Mouse (Mus musculus): ENCODE measurements at regions not wholly inside any gene's neighbourhood (a gene's known extent, or its start where the extent isn't known, plus 50 kb on each side); places are given as distances from the start of the nearest gene placed in this dataset.
A peak's percentile ranks its signal among the peaks of the same experiment; 100 is the strongest.

DNA sequence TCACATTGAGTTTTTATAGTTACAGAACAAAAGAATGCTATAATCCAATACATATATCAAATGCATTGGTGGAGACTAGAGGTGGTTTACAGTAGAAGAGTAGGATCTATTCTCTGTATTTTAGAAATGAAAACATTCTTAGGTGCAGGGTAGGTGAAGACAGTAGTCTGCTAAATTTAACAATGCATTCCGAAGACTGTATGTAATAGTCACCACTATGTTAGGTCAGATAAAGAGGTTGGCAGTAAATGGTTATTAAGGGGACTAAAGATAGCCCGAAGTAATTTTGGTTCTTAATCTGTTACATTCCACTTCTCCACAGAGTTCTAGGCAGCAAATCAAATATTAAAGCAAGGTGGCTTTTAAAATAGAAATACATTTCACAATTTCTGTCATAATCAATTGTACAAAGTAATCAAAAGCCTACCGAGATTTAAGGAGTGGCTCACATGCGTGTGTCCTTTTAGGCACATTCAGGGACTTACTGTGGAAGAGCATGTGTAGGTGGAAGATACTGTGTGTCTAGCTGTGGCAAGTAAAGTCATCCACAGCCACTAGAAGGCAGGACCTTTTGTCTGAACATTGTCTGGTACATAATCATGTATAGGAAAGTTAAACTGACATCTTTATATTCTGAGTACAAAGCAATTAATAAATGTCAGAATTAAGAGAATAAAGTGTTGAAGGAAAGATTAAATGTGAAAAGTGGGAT, 288.4 kb downstream of the Btg1 start:
- no peaks in the 10 kb centered on the region for H3K4me1 ChIP-seq
- no peak overlapping the region for H3K27ac ChIP-seq
- H3K4me2 ChIP-seq: no peak overlapping the region
- no peaks in the 10 kb centered on the region for H3K36me3 ChIP-seq (ENCODE audit: poor library complexity, severe bottlenecking)
- H3K4me3 ChIP-seq: no peak overlapping the region
- no peak overlapping the region for H3K9ac ChIP-seq
- 96% methylated on average over 4 of the region's 4 CpGs for WGBS
- H3K9me3 ChIP-seq (replicated peaks): no peaks in the 10 kb centered on the region
- ATAC-seq: no peak
- H3K27me3 ChIP-seq: no peaks in the 10 kb centered on the region

GRCm38 (mm10) chr10:96909661-96910315, 293.0 kb downstream of the Btg1 start:
- Histone ChIP-seq H3K4me2 (no peak overlapping the region), H3K27me3 (no peaks in the 10 kb centered on the region), H3K9me3 (replicated peaks) (peaks cover 12% of the 10 kb centered on the region), H3K36me3 (ENCODE audit: poor library complexity, severe bottlenecking) (no peaks in the 10 kb centered on the region), H3K27ac (no peak overlapping the region), H3K4me1 (no peaks in the 10 kb centered on the region), H3K4me3 (no peak overlapping the region), H3K9ac (no peak overlapping the region)
- no peak for ATAC-seq
- WGBS: 83% methylated on average over 1 of the region's 1 CpGs

DNA sequence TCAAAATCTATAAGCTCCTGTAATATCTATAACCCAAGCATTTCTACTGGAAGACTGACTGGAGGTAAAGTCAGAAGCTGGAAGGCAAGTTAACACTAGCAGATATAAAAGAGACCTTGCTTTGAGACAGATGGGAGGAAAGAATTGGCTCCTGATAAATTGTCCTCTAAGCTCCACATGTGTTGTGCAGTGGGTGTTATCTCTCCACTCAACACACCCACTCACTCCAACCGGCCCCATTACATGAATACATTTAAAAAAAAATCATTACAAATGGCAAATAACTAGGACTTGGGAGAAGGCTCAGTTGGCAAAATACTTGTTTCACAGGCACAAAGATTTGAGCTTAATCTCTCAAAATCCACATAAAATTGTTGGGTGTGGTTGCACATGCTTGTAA, 304.4 kb downstream of the Btg1 start:
- H3K9ac ChIP-seq: no peak overlapping the region
- no peaks in the 10 kb centered on the region for H3K27me3 ChIP-seq

GRCm38 (mm10) chr10:96924266-96924672, 307.5 kb downstream of the Btg1 start:
- Histone ChIP-seq H3K4me1 (no peaks in the 10 kb centered on the region), H3K9me3 (replicated peaks) (0 out of 2 replicates have a peak, but pooled peaks cover under 1% of the 10 kb centered on the region), H3K27me3 (no peaks in the 10 kb centered on the region), H3K4me2 (no peak overlapping the region), H3K9ac (no peak overlapping the region), H3K27ac (no peak overlapping the region), H3K4me3 (no peak overlapping the region), H3K36me3 (ENCODE audit: poor library complexity, severe bottlenecking) (no peaks in the 10 kb centered on the region)
- WGBS: 85% methylated on average over 2 of the region's 2 CpGs
- ATAC-seq: no peak

More for the DNA sequence above, 304.4 kb downstream of the Btg1 start:
- 94% methylated on average over 1 of the region's 1 CpGs for WGBS
- Histone ChIP-seq H3K4me2 (no peak overlapping the region), H3K27ac (no peak overlapping the region), H3K4me1 (no peaks in the 10 kb centered on the region), H3K4me3 (no peak overlapping the region), H3K9me3 (replicated peaks) (peaks cover 22% of the 10 kb centered on the region), H3K36me3 (ENCODE audit: poor library complexity, severe bottlenecking) (no peaks in the 10 kb centered on the region)
- ATAC-seq: no peak

- no peaks in the 10 kb centered on the region for H3K4me1 ChIP-seq
- no peaks in the 10 kb centered on the region for H3K36me3 ChIP-seq (ENCODE audit: poor library complexity, severe bottlenecking)
- H3K27ac ChIP-seq: no peak overlapping the region
- no peak overlapping the region for H3K4me2 ChIP-seq
- ATAC-seq: no peak
- H3K27me3 ChIP-seq: no peaks in the 10 kb centered on the region
- H3K9me3 ChIP-seq (replicated peaks): no peaks in the 10 kb centered on the region
- H3K9ac ChIP-seq: no peak overlapping the region
- 91% methylated on average over 4 of the region's 4 CpGs for WGBS
- no peak overlapping the region for H3K4me3 ChIP-seq
These were observed 307.9 kb downstream of the Btg1 start for GRCm38 (mm10) chr10:96924722-96925121.

DNA sequence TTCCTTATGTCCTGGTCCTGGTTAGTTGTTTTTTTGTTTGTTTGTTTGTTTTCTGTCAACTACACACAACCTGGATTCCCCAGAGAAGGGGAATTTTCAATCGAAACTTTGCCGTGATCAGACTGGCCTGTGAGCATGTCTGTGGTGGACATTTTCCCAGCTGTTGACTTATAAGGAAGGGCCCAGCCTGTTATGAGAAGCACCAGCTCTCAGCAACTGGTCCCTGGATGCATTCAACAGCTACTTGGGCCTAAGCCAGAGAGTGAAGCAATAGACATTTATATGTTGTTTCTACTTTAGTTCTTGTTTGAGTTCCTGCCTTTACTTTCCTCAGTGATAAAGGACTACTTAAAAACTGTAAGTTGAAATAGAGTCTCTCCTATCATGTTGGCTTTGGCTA, 309.0 kb downstream of the Btg1 start:
- H3K27me3 ChIP-seq: no peaks in the 10 kb centered on the region
- H3K4me2 ChIP-seq: no peak overlapping the region
- H3K27ac ChIP-seq: no peak overlapping the region
- no peak for ATAC-seq
- no peaks in the 10 kb centered on the region for H3K36me3 ChIP-seq (ENCODE audit: poor library complexity, severe bottlenecking)
- WGBS: 94% methylated on average over 2 of the region's 2 CpGs
- no peaks in the 10 kb centered on the region for H3K4me1 ChIP-seq
- no peak overlapping the region for H3K4me3 ChIP-seq
- no peaks in the 10 kb centered on the region for H3K9me3 ChIP-seq (replicated peaks)
- H3K9ac ChIP-seq: no peak overlapping the region

GRCm38 (mm10) chr10:96934661-96935060, 317.9 kb downstream of the Btg1 start:
- Histone ChIP-seq H3K9ac (no peak overlapping the region), H3K4me1 (no peaks in the 10 kb centered on the region), H3K27ac (no peak overlapping the region), H3K9me3 (replicated peaks) (no peaks in the 10 kb centered on the region), H3K4me2 (no peak overlapping the region), H3K27me3 (no peaks in the 10 kb centered on the region), H3K4me3 (no peak overlapping the region), H3K36me3 (ENCODE audit: poor library complexity, severe bottlenecking) (no peaks in the 10 kb centered on the region)
- WGBS: 75% methylated on average over 4 of the region's 4 CpGs
- ATAC-seq: 0 out of 2 replicates have a peak, but pooled peaks have one; percentile 65

DNA sequence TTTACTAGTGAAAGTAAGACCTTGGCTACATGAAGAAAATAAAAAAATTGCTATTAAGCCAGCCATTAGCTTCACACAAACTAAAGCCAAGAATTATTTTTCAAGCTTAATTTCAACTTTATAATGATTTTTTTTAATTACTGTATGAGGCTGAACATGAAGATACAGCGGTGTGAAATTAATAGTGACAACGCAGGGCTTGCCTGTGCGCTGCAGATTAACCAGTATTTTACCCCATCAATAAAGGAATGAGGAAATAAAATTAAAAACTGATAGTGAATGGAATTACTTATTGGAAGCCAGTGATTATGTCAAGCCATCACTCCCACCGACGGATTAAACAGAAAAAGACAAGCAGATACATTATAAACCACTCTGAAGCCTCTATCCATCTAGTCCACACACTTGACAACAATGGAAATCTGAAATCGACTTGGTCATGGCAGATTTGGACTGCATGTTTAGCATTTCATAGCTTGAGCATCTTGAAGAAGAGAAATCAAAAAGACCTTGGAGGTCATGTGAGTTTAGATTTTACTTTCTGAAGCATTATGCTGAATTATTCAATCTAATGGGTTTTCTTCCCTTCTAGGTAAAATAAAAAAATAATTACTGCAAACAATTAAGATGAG, 324.2 kb downstream of the Btg1 start:
- H3K9ac ChIP-seq: no peak overlapping the region
- H3K27ac ChIP-seq: no peak overlapping the region
- no peaks in the 10 kb centered on the region for H3K27me3 ChIP-seq
- no peaks in the 10 kb centered on the region for H3K9me3 ChIP-seq (replicated peaks)
- H3K4me2 ChIP-seq: no peak overlapping the region
- no peak for ATAC-seq
- no peak overlapping the region for H3K4me3 ChIP-seq
- no peaks in the 10 kb centered on the region for H3K4me1 ChIP-seq
- 91% methylated on average over 6 of the region's 6 CpGs for WGBS
- no peaks in the 10 kb centered on the region for H3K36me3 ChIP-seq (ENCODE audit: poor library complexity, severe bottlenecking)

- Histone ChIP-seq H3K9me3 (replicated peaks) (no peaks in the 10 kb centered on the region), H3K27me3 (no peaks in the 10 kb centered on the region), H3K36me3 (ENCODE audit: poor library complexity, severe bottlenecking) (no peaks in the 10 kb centered on the region), H3K27ac (no peak overlapping the region), H3K4me3 (no peak overlapping the region), H3K4me2 (no peak overlapping the region), H3K9ac (no peak overlapping the region), H3K4me1 (no peaks in the 10 kb centered on the region)
- ATAC-seq: no peak
- 83% methylated on average over 7 of the region's 7 CpGs for WGBS
These were observed 327.4 kb downstream of the Btg1 start for GRCm38 (mm10) chr10:96944229-96944628.

GRCm38 (mm10) chr10:96947971-96948370, 331.2 kb downstream of the Btg1 start:
- no peak for ATAC-seq
- Histone ChIP-seq H3K27ac (no peak overlapping the region), H3K4me3 (no peak overlapping the region), H3K27me3 (no peaks in the 10 kb centered on the region), H3K4me2 (no peak overlapping the region), H3K36me3 (ENCODE audit: poor library complexity, severe bottlenecking) (no peaks in the 10 kb centered on the region), H3K9ac (no peak overlapping the region), H3K9me3 (replicated peaks) (no peaks in the 10 kb centered on the region), H3K4me1 (no peaks in the 10 kb centered on the region)
- WGBS: 82% methylated on average over 3 of the region's 3 CpGs

GRCm38 (mm10) chr10:96948871-96949270, 332.1 kb downstream of the Btg1 start:
- no peak overlapping the region for H3K27ac ChIP-seq
- H3K27me3 ChIP-seq: no peaks in the 10 kb centered on the region
- H3K4me1 ChIP-seq: no peaks in the 10 kb centered on the region
- H3K9me3 ChIP-seq (replicated peaks): no peaks in the 10 kb centered on the region
- ATAC-seq: no peak
- 74% methylated on average over 2 of the region's 2 CpGs for WGBS
- no peak overlapping the region for H3K4me2 ChIP-seq
- no peak overlapping the region for H3K4me3 ChIP-seq
- no peak overlapping the region for H3K9ac ChIP-seq
- H3K36me3 ChIP-seq (ENCODE audit: poor library complexity, severe bottlenecking): no peaks in the 10 kb centered on the region

DNA sequence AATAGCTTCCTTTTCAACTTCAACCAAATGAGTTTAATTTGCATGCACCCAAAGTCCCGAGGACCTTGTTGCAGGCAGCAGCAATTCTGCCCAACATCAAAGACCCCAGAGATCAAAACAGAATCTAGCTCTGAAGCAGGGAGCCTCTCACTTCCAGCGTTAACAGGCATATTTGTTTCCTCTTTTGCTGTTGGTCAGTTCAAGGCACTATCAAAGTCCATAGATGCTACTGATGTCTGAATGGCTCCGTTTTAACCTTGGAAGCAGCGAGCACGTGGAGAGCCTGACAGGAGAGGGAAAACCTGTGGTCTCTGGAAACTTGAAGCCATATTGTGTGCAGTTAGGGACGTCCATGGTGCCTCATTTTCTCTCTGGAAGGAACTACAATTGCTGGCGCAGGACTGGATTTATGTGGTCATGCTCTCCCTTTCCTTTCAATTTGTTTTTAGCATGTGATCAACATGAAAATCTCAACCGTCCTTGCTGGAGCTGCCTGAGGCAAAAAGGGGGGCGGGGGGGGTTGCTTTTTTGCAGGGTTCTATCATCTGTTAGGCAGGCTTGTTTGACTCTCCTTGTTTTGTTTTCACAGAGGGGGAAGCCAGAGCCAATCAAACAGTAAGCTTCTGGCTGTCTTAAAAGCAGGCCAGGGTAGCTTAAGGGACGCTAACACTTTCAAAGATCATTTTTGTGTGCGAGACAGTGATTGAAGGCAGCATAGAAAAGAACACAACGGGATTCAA, 338.4 kb downstream of the Btg1 start:
- H3K27me3 ChIP-seq: no peaks in the 10 kb centered on the region
- ATAC-seq: peak; percentile 87
- no peaks in the 10 kb centered on the region for H3K36me3 ChIP-seq (ENCODE audit: poor library complexity, severe bottlenecking)
- peaks cover 19% of the 10 kb centered on the region for H3K4me1 ChIP-seq
- peak overlapping the region; percentile 54 for H3K4me2 ChIP-seq
- H3K27ac ChIP-seq: peak overlapping the region; percentile 78
- H3K9me3 ChIP-seq (replicated peaks): no peaks in the 10 kb centered on the region
- H3K4me3 ChIP-seq: peak overlapping the region; percentile 8; the same call in 1 of the 2 replicates
- WGBS: 6% methylated on average over 12 of the region's 12 CpGs
- H3K9ac ChIP-seq: peak overlapping the region; percentile 37

Data from forebrain, embryonic 13.5 days (tissue).